Mouse (Mus musculus) stomach, embryonic 14.5 days (tissue): ENCODE results near the gene Castor1. TPM values are rescaled to one million over a fixed set of nuclear protein-coding genes. Genes with fewer than 3 reads are reported as not detected.
"Not testable (repeated sequence)": the region's sequence is repeated elsewhere in the genome, so short reads cannot be mapped to it uniquely, and the experiment has no call there.

Experiments
- ATAC-seq: fragments of 200-750 bp; cut with Nextera tagmentation; 2 replicates; pipeline ENCODE4 v1.8.0; 2017; ENCODE audit warnings: low read depth, moderate TSS enrichment; ENCODE audit not compliant: insufficient number of reproducible peaks, insufficient read depth, low FRiP score
- H3K27ac ChIP-seq: fragments of 300-500 bp; sonication (generic); 2 replicates; pipeline ENCODE4 v1.5.1; 2014; ENCODE audit warnings: mild to moderate bottlenecking, low read length, moderate library complexity, mixed read lengths
- H3K27me3 ChIP-seq: fragments of 300-500 bp; sonication (generic); 2 replicates; pipeline ENCODE4 v1.6.1; 2014; ENCODE audit warnings: low read length, control low read depth, mixed read lengths; ENCODE audit not compliant: control insufficient read depth, insufficient read depth
- H3K36me3 ChIP-seq: fragments of 300-500 bp; sonication (generic); 2 replicates; pipeline ENCODE4 v1.6.1; 2014; ENCODE audit warnings: mild to moderate bottlenecking, control low read depth, low read length, moderate library complexity, mixed read lengths; ENCODE audit not compliant: control insufficient read depth, insufficient read depth
- H3K4me1 ChIP-seq: fragments of 300-500 bp; sonication (generic); 2 replicates; pipeline ENCODE4 v1.6.1; 2014; ENCODE audit warnings: low read length, control low read depth, mixed read lengths; ENCODE audit not compliant: control insufficient read depth, insufficient read depth
- H3K4me2 ChIP-seq: fragments of 300-500 bp; sonication (generic); replicated peaks from 2 replicates; pipeline ENCODE4 v1.6.1; 2014; ENCODE audit warnings: low read depth, low read length, control low read depth
- H3K4me3 ChIP-seq: fragments of 300-500 bp; sonication (generic); 2 replicates; pipeline ENCODE4 v1.5.1; 2014; ENCODE audit warnings: low read depth, low read length, control low read depth
- H3K9ac ChIP-seq: fragments of 300-500 bp; sonication (generic); replicated peaks from 2 replicates; pipeline ENCODE4 v1.6.1; 2014; ENCODE audit warnings: low read depth, mild to moderate bottlenecking, control low read depth, low read length, moderate library complexity, mixed read lengths
- H3K9me3 ChIP-seq: fragments of 300-500 bp; sonication (generic); 2 replicates; pipeline ENCODE4 v1.6.1; 2016; ENCODE audit warnings: low read depth, low read length, control low read depth; ENCODE audit not compliant: control insufficient read depth
- WGBS: fragments of 180-500 bp; shearing (Covaris S2); extraction: QIAGEN DNeasy Blood & Tissue Kit; methylation state at CpG from one replicate; pipeline ENCODE4 v1.1.7; 2014; 5-methylcytosine and 5-hydroxymethylcytosine counted together
- polyA plus RNA-seq: library from polyadenylated mRNA; unstranded; fragments of >200 nt; fragmentation: Nextera tagmentation; extraction: Ambion mirVana; gene quantifications from 2 replicates; pipeline ENCODE4 v1.2.1, GENCODE M21; 2014

Gene Castor1
- polyA plus RNA-seq, result 2.6 and 3.3 TPM in 2 replicates

- ATAC-seq, result peak; percentile 88
- peaks cover 11% of the 10 kb centered on the region for H3K36me3 ChIP-seq
- H3K9ac ChIP-seq, result peak within 1 kb of the TSS; percentile 42; the same call in 1 of the 2 replicates
- WGBS, result 2% methylated on average over 56 of the region's 56 CpGs
- H3K4me1 ChIP-seq, result peaks cover 9% of the 10 kb centered on the region; the same call in 1 of the 2 replicates
- H3K4me3 ChIP-seq, result peak within 1 kb of the TSS; percentile 39
- no peaks in the 10 kb centered on the region for H3K9me3 ChIP-seq
- H3K27me3 ChIP-seq, result no peaks in the 10 kb centered on the region
- peak within 1 kb of the TSS; percentile 91 for H3K4me2 ChIP-seq
- H3K27ac ChIP-seq, result no peak within 1 kb of the TSS
These were observed at the start of gene Castor1 for GRCm38 (mm10) chr11:4217914-4218629. TSS of gene Castor1 (plus strand) at chr11:4218225.

DNA sequence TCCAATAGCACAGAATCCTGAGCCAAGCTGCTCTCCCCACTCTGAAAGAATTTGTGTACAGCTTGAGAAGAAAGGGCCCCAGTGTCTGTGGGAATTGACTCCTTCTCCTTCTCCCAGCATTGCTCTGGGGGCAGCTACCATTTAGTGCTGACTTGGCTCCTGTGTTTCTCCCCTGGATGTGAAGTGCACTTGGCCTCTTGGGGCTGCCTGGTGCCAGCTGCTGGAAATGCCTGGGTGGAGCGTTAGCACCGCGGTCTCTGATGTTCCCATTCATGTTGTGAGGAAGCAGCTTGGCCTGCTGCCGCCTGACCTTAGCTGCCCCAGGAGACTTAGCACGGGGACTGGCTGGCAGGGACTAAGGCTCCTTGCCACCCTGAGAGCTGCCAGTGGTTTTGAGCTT lies 43.4 kb upstream of the Castor1 start:
- H3K27ac ChIP-seq, result no peak overlapping the region
- no peak overlapping the region for H3K9ac ChIP-seq
- H3K27me3 ChIP-seq, result no peaks in the 10 kb centered on the region
- peaks cover 95% of the 10 kb centered on the region for H3K36me3 ChIP-seq
- H3K9me3 ChIP-seq, result no peaks in the 10 kb centered on the region
- H3K4me1 ChIP-seq, result no peaks in the 10 kb centered on the region
- ATAC-seq, result no peak
- no peak overlapping the region for H3K4me3 ChIP-seq
- H3K4me2 ChIP-seq, result no peak overlapping the region
- WGBS, result 91% methylated on average over 5 of the region's 5 CpGs

DNA sequence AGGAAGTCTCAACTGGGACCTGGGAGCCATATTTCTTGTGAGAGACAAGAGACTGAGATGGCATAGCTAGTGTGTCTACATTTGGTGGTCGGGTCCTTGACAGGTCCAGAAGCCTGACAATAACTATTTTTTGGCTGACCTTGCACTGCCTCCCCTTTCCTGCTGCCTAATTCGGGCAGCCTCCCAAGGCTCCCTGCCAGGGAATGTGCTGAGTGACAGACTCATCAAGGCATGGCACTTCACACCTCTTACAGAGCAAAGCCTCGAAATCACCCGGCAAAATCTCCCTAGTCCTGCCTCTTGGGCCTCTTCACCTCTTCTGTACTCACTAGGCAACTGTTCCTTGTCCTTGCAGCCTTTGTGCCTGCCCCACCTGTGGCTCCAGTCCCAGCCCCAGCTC lies 40.3 kb upstream of the Castor1 start:
- WGBS, result 80% methylated on average over 4 of the region's 4 CpGs
- Histone ChIP-seq H3K9me3 (no peaks in the 10 kb centered on the region), H3K9ac (no peak overlapping the region), H3K27me3 (no peaks in the 10 kb centered on the region), H3K27ac (no peak overlapping the region), H3K4me1 (no peaks in the 10 kb centered on the region), H3K4me3 (no peak overlapping the region), H3K4me2 (no peak overlapping the region), H3K36me3 (peaks cover 93% of the 10 kb centered on the region)
- no peak for ATAC-seq

GRCm38 (mm10) chr11:4182061-4182460 lies 36.0 kb upstream of the Castor1 start:
- Histone ChIP-seq H3K4me2 (no peak overlapping the region), H3K36me3 (peaks cover 56% of the 10 kb centered on the region), H3K27me3 (no peaks in the 10 kb centered on the region), H3K9me3 (no peaks in the 10 kb centered on the region), H3K9ac (no peak overlapping the region), H3K27ac (no peak overlapping the region), H3K4me3 (no peak overlapping the region), H3K4me1 (0 out of 2 replicates have a peak, but pooled peaks cover 4% of the 10 kb centered on the region)
- WGBS, result 24% methylated on average over 1 of the region's 1 CpGs
- no peak for ATAC-seq

GRCm38 (mm10) chr11:4183511-4183910 lies 34.5 kb upstream of the Castor1 start:
- ATAC-seq, result no peak
- Histone ChIP-seq H3K27me3 (no peaks in the 10 kb centered on the region), H3K4me3 (no peak overlapping the region), H3K36me3 (peaks cover 41% of the 10 kb centered on the region), H3K9me3 (no peaks in the 10 kb centered on the region), H3K9ac (no peak overlapping the region), H3K4me2 (no peak overlapping the region), H3K4me1 (peaks cover 11% of the 10 kb centered on the region), H3K27ac (no peak overlapping the region; the same call in 1 of the 2 replicates)

GRCm38 (mm10) chr11:4184251-4184952 lies 33.6 kb upstream of the Castor1 start:
- Histone ChIP-seq H3K4me1 (peaks cover 11% of the 10 kb centered on the region), H3K4me3 (no peak overlapping the region), H3K4me2 (no peak overlapping the region), H3K9me3 (no peaks in the 10 kb centered on the region), H3K27ac (no peak overlapping the region), H3K27me3 (no peaks in the 10 kb centered on the region), H3K9ac (no peak overlapping the region), H3K36me3 (peaks cover 33% of the 10 kb centered on the region)
- ATAC-seq, result no peak
- WGBS, result 62% methylated on average over 4 of the region's 4 CpGs

DNA sequence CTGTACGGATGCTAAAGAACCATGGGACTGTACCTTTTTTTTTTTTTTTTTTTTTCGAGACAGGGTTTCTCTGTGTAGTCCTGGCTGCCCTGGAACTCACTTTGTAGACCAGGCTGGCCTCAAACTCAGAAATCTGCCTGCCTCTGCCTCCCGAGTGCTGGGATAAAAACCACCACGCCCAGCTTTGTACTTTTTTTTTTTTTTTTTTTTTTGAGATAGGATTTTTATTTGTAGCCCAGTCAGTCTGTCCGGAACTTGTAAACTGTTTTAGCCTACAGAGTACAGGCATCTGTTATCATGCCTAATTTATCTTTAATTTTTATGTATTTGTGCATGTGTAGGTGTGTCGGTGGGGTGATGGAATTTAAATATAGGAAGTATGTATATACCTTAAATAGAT lies 32.5 kb upstream of the Castor1 start:
- H3K4me2 ChIP-seq, H3K27ac ChIP-seq, H3K9ac ChIP-seq, H3K4me3 ChIP-seq, ATAC-seq, H3K9me3 ChIP-seq, H3K27me3 ChIP-seq: not testable (repeated sequence)
- 91% methylated on average over 6 of the region's 6 CpGs for WGBS
- H3K4me1 ChIP-seq, result peaks cover 11% of the 10 kb centered on the region
- peaks cover 22% of the 10 kb centered on the region for H3K36me3 ChIP-seq

DNA sequence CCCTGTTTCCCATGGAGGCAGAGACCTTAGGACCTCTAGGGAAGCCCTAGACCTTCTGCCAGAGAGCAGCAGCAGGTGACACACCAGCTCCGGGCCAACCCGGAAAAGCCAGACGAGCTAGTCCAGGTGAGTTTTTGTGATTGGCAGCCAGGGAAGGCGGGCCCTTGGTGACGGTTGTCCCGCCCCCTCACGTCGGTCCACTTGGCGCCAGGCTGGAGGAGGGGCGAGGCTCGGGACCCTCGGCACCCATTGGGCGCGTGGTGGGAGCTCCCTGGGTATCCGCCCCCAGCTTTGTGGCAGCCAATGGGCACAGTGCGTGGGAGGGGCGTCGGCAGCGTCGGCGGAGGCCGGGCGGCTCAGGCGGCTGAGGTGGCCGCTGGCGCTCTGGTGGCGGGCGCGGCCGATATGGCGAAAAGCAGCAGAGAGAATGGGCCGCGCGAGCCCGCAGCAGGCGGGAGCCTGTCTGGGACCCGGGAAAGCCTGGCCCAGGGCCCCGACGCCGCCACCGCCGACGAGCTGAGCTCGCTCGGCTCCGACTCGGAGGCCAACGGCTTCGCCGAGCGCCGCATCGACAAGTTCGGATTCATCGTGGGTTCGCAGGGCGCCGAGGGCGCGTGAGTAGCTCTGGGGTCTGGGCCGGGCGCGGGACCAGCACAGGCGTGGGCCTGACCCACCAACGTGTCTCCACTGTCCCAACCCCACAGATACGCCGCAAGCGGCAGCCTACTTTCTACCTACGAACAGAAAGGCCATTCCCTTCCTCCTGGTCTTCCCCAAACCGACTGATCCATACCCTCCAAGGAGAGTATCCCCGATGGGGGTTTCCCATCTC lies 31.3 kb upstream of the Castor1 start, which contains the start of gene Tbc1d10a:
Gene Tbc1d10a, plus strand, starts transcription at position 304 of the 832 bp plus-strand sequence.
- H3K9me3 ChIP-seq, result no peaks in the 10 kb centered on the region
- under 1% methylated on average over 71 of the region's 71 CpGs for WGBS
- H3K9ac ChIP-seq, result peak within 1 kb of the TSS; percentile 83
- 0 out of 2 replicates have a peak within 1 kb of the TSS, but pooled peaks have one; percentile 52 for H3K27ac ChIP-seq
- peak within 1 kb of the TSS; percentile 84 for H3K4me3 ChIP-seq
- H3K4me2 ChIP-seq, result peak within 1 kb of the TSS; percentile 98
- peaks cover 10% of the 10 kb centered on the region; the same call in 1 of the 2 replicates for H3K36me3 ChIP-seq
- ATAC-seq, result peak; percentile 100
- no peaks in the 10 kb centered on the region for H3K27me3 ChIP-seq
- peaks cover 11% of the 10 kb centered on the region for H3K4me1 ChIP-seq
